Mouse (Mus musculus): ENCODE results near the gene Sdk2. TPM values are rescaled to one million over a fixed set of nuclear protein-coding genes. Genes with fewer than 3 reads are reported as not detected.

Sdk2 gene
- polyA plus RNA-seq, 1 experiment from 2014 or later: 1.9 TPM

DNA sequence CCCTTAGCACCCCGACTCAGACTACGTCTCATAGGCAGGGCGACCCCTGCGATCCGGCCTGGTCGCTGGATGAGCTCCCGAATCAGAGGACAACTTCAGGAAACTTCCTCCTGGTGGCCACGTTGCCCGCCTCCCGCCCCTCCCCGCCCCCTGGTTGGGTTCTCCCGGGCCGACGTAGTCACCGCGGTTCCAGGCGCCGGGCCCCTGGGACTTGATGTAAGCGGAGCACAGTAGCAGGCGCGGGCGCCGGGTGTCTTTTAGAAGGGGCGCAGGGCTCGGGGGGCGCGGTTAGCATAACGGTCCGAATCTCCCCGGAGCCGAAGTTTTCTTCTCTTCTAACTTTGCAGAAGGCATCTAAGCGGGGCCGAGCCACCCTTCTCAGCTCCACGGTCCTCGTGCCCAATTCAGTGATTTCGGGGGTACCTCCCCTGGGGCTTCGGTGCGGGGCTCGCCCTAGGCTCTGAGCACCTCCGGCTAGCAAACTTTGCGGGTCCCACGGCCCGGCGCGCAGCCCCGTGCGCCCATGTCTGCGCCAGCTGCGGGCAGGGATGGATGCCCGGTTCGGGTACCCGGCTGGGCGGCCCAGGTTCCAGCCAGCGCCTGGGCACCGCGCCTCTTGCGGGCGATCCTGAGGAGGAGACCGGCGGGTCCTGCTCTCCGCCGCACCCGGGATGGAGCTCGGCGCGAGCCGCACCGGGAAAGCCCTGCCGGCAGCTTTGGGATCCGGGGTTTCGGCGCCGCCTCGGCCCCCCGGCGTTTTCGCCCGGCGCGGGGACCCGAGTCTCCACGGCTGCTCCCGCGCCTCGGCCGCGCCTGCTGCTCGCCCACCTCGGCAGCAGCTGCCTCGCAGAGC is 522 bp downstream of the Sdk2 start:
- DNase-seq (ENCODE audit: low spot score): peak; percentile 74
- Histone ChIP-seq H3K4me1 (peaks cover 76% of the 10 kb centered on the region), H3K4me3 (peak overlapping the region; percentile 74), H3K36me3 (replicated peaks) (no peaks in the 10 kb centered on the region), H3K27me3 (replicated peaks; ENCODE audit: low read depth, poor library complexity, severe bottlenecking) (peaks cover 99% of the 10 kb centered on the region), H3K27ac (replicated peaks) (peak overlapping the region; percentile 90), H3K9me3 (no peaks in the 10 kb centered on the region)
- WGBS: under 1% methylated on average over 90 of the region's 90 CpGs

DNA sequence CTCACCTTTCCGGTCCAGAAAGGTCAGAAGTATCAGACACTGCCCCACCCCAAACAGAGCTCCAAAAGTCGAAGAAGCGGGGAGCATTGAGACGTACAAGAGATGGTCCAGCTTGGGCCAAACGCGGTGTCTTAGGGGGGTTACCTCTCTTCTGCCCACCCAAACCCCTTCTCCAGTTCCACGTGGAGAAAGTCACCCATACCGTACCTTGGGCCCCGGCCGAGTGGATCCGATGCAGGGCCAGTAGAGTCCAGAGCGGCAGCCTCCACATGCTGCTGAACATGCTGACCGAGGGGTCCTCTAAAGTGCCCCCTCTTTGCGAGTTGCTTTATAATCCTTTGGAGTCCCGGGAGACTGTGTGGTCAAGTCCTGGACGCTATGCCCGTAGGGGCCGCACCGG is 1.2 kb downstream of the Sdk2 start:
- peak overlapping the region; percentile 74 for H3K4me3 ChIP-seq
- no peak for DNase-seq (ENCODE audit: low spot score)
- H3K27ac ChIP-seq (replicated peaks): peak overlapping the region; percentile 90
- peaks cover 99% of the 10 kb centered on the region for H3K27me3 ChIP-seq (replicated peaks; ENCODE audit: low read depth, poor library complexity, severe bottlenecking)
- H3K9me3 ChIP-seq: no peaks in the 10 kb centered on the region
- 3% methylated on average over 19 of the region's 19 CpGs for WGBS
- H3K4me1 ChIP-seq: peaks cover 79% of the 10 kb centered on the region
- no peaks in the 10 kb centered on the region for H3K36me3 ChIP-seq (replicated peaks)

DNA sequence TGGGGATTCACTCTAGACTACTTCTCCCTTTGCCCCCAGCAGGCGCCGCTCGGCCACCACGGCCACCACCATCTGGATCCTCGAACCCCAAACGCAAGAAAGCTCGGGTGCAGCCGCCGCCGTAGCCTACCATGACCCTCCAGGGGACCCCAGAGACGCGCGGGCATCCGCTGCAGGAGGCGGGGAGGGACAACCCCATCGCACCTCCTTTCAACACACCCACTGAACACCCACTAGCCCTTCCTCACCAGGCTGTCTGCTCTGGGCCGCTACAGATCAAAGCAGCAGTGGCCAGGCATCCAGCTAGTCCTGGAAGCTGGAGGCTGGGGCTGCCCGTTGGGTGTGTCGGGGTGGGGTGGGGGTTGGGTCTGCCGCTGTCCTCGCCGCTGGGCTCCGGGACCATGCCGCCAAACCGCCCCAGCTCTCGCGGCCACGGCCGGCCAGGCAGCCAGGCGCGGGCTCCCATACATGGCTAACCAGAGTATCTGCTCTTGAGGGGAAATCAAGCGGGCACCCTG is 1.9 kb downstream of the Sdk2 start:
- DNase-seq (ENCODE audit: low spot score): peak; percentile 60
- Histone ChIP-seq H3K36me3 (replicated peaks) (no peaks in the 10 kb centered on the region), H3K27ac (replicated peaks) (peak overlapping the region; percentile 90), H3K9me3 (no peaks in the 10 kb centered on the region), H3K27me3 (replicated peaks; ENCODE audit: low read depth, poor library complexity, severe bottlenecking) (peaks cover 93% of the 10 kb centered on the region), H3K4me1 (peaks cover 74% of the 10 kb centered on the region), H3K4me3 (peak overlapping the region; percentile 74)
- under 1% methylated on average over 32 of the region's 32 CpGs for WGBS

DNA sequence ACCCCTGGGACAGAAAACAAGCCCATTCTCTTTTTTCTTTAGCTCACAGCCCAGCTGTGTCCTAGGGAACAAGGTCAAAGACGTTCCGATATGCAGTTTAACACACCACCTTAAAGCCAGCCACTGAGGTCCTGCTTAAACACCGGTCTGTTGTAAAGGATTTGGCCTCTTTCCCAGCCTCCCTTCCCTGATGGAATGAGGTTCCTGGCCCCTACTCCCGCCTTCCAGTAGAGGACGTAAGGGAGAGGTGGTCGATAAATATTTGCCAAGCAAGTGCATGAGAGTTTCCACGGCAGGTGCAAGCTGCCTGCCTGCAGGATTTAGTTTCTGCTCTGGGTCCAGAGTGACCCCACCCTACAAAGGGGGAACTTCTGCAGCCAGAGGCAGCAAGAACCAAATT is 4.9 kb downstream of the Sdk2 start:
- no peak overlapping the region for H3K27ac ChIP-seq (replicated peaks)
- no peak for DNase-seq (ENCODE audit: low spot score)
- H3K9me3 ChIP-seq: no peaks in the 10 kb centered on the region
- no peak overlapping the region for H3K4me3 ChIP-seq
- peaks cover 64% of the 10 kb centered on the region for H3K27me3 ChIP-seq (replicated peaks; ENCODE audit: low read depth, poor library complexity, severe bottlenecking)
- whole genome bisulfite sequencing: 76% methylated on average over 7 of the region's 7 CpGs
- H3K4me1 ChIP-seq: peaks cover 55% of the 10 kb centered on the region
- no peaks in the 10 kb centered on the region for H3K36me3 ChIP-seq (replicated peaks)

DNA sequence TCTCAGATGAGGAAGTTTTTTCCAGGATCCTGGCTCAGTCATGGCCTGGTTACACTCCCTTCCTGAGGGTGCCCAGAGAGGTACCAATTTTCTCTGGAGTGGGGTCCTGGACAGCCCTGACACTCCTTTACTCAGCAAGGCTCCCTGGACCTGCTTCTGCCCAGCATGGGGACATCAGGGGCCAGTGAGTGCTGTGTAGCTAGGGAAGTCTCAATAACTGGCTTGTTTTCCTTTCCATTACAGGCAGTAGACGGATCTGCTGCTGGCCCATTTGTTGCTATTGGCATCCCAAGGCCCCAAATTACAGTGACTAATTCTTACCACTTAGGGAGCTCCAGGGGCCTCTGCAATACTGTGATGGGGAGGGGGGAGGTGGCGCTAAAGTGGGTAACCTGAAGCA is 5.6 kb downstream of the Sdk2 start:
- no peak for DNase-seq (ENCODE audit: low spot score)
- 27% methylated on average over 2 of the region's 2 CpGs for WGBS
- no peaks in the 10 kb centered on the region for H3K9me3 ChIP-seq
- H3K27me3 ChIP-seq (replicated peaks; ENCODE audit: low read depth, poor library complexity, severe bottlenecking): peaks cover 57% of the 10 kb centered on the region
- peaks cover 48% of the 10 kb centered on the region for H3K4me1 ChIP-seq
- no peaks in the 10 kb centered on the region for H3K36me3 ChIP-seq (replicated peaks)
- H3K4me3 ChIP-seq: no peak overlapping the region
- no peak overlapping the region for H3K27ac ChIP-seq (replicated peaks)

DNA sequence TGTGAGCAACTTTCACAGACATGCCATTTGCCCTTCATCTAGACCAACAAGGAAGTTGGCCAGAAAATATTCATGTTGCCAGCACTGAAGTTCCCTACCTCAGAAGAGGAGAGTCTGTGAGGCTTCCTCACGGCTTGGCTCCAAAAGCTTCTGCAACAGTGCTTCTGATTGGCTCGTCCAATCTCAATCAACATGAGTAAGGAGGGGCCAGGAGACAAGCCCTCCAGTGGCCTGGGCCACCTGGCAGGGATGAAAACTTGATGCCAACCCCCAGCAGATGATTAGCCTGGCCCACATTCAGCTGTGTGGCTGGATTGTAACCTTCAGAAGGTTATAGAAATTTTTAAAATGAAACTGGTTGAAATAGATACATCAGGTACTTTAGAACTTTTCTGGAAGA is 10.5 kb downstream of the Sdk2 start:
- 47% methylated on average over 2 of the region's 2 CpGs for WGBS
- Histone ChIP-seq H3K27me3 (replicated peaks; ENCODE audit: low read depth, poor library complexity, severe bottlenecking) (peaks cover 8% of the 10 kb centered on the region), H3K36me3 (replicated peaks) (no peaks in the 10 kb centered on the region), H3K4me3 (no peak overlapping the region), H3K9me3 (no peaks in the 10 kb centered on the region), H3K4me1 (peaks cover 29% of the 10 kb centered on the region), H3K27ac (replicated peaks) (no peak overlapping the region)
- DNase-seq (ENCODE audit: low spot score): no peak

DNA sequence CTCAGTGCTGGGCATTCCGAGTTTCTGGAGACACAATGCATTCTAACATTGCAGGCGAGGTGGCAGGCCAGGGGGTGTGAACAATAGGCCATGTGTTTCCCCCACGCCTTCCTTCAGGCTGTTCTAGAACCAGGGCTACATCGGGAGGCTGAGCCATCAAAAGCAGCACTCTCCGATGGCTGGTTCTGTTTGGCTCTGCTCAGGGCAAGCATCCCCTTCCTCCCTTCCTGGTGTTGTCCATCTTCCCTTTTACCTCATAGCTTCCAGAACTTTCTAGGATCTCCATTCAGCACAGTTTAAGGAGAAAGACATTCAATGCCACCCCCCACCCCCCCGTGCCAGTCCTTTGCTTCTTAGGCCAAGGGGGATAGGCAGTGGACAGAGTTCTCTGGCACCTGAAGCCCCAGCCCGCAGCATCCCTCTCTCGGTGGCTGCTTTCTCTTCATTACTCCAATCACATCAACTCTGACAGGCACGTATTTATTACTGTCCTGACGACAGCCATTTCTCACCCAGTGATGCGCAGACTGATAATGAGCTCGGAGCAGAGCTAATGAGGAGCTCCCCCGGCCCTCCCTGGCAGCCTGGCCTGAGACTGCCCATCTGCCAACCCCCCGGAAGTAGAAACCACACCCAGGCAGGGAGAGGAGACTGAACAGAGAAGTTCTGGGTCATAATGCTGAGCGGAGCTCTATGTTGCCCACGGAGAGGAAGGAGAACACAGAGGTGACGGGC is 12.1 kb downstream of the Sdk2 start:
- Histone ChIP-seq H3K9me3 (no peaks in the 10 kb centered on the region), H3K4me1 (peaks cover 39% of the 10 kb centered on the region), H3K36me3 (replicated peaks) (no peaks in the 10 kb centered on the region), H3K27me3 (replicated peaks; ENCODE audit: low read depth, poor library complexity, severe bottlenecking) (no peaks in the 10 kb centered on the region; the same call in 1 of the 2 replicates), H3K27ac (replicated peaks) (no peak overlapping the region), H3K4me3 (no peak overlapping the region)
- DNase-seq (ENCODE audit: low spot score): no peak
- 68% methylated on average over 17 of the region's 17 CpGs for WGBS

DNA sequence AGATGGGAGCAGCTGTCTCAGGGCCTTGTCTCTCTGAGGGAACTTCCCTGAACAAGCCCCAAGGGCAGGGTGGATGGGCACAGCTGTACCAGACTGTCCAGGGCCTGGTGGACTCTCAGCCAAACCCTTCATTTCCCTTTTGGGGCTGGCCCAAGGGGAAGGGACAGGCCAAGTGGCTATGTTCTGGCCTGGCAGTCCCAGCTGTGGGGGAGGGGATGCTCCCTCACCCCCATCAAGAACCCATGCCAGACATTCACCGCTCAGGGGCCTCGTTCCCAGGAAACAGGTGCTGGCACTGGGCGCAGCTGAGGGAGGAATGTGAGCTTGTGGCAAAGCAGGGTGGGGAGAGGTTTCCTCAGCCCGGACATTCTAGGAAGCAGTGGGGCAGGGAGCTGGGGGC is 15.5 kb downstream of the Sdk2 start:
- peak overlapping the region; percentile 21; the same call in 1 of the 2 replicates for H3K27ac ChIP-seq (replicated peaks)

DNA sequence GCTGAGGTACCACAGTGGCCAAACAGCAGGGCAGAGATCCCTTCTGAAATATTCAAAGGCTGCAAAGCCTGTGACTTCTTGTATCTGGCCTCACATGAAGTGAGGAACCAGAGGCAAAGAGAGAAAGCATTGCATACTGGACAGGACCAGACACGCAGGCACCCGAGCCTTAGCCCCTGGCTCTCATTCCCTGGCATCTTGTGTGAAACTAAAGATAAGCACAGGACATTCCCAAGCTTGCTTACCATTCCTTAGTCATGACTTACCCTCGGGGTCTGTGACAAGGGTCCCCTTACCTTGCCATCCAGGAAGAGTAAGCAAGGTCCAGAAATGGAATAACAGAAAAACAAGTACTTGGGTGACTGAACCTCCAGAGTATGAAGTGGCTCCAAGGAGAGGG is 16.3 kb downstream of the Sdk2 start:
- 80% methylated on average over 3 of the region's 3 CpGs for WGBS
- Histone ChIP-seq H3K4me1 (peaks cover 56% of the 10 kb centered on the region), H3K9me3 (peaks cover 6% of the 10 kb centered on the region; the same call in 1 of the 2 replicates), H3K27ac (replicated peaks) (peak overlapping the region; percentile 84; the same call in 1 of the 2 replicates), H3K36me3 (replicated peaks) (peaks cover 4% of the 10 kb centered on the region; the same call in 1 of the 2 replicates), H3K27me3 (replicated peaks; ENCODE audit: low read depth, poor library complexity, severe bottlenecking) (no peaks in the 10 kb centered on the region; the same call in 1 of the 2 replicates), H3K4me3 (no peak overlapping the region)
- no peak for DNase-seq (ENCODE audit: low spot score)

More for the DNA sequence above, 15.5 kb downstream of the Sdk2 start:
- Histone ChIP-seq H3K9me3 (peaks cover 6% of the 10 kb centered on the region; the same call in 1 of the 2 replicates), H3K4me3 (no peak overlapping the region), H3K36me3 (replicated peaks) (peaks cover 4% of the 10 kb centered on the region; the same call in 1 of the 2 replicates), H3K27me3 (replicated peaks; ENCODE audit: low read depth, poor library complexity, severe bottlenecking) (no peaks in the 10 kb centered on the region; the same call in 1 of the 2 replicates), H3K4me1 (peaks cover 56% of the 10 kb centered on the region)
- no peak for DNase-seq (ENCODE audit: low spot score)
- 75% methylated on average over 4 of the region's 4 CpGs for WGBS

DNA sequence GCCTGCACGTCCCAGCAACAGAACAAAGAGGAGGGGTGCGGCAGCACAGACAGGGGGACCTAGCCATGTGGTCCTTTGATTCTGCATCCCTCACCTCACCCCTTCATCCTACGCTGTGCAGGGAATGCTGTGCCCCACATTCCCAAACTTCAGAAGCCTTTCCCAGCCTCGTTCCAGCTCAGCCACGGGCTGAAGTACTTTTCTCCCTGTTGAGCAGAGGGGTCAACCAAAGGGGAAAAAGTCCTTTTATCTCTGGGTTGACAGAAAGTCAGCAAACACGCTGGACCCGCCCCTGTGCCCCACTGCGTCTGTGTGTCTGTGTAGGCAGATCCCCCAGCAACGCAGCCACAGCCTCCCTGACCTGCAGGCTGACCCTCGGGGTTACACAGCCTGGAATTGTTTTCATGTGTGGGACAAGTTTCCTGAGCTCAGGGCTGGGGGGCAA is 18.9 kb downstream of the Sdk2 start:
- Histone ChIP-seq H3K27me3 (replicated peaks; ENCODE audit: low read depth, poor library complexity, severe bottlenecking) (no peaks in the 10 kb centered on the region), H3K4me3 (peak overlapping the region; percentile 28), H3K36me3 (replicated peaks) (peaks cover 4% of the 10 kb centered on the region; the same call in 1 of the 2 replicates), H3K4me1 (peaks cover 69% of the 10 kb centered on the region), H3K9me3 (peaks cover 6% of the 10 kb centered on the region; the same call in 1 of the 2 replicates), H3K27ac (replicated peaks) (peak overlapping the region; percentile 84)
- 7% methylated on average over 10 of the region's 10 CpGs for WGBS
- DNase-seq (ENCODE audit: low spot score): peak; percentile 85

DNA sequence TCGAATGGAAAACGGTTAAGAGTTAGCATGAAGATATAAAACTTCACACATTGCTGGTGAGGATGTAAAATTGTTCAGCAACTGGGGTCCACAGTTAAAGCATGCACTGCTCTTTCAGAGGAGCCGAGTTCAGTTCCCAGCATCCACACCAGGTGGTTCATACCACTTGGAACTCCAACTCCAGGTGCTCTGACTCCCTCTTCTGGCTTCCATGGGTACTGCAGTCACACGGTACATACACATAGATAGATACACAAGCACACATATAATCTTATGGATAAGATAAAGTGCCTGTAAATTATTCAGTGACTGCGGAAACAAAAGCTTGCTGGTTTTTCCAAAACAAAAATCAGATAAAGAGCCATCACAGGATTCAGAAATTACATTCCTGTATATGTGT is 19.9 kb downstream of the Sdk2 start:
- Histone ChIP-seq H3K4me3 (no peak overlapping the region), H3K36me3 (replicated peaks) (peaks cover 4% of the 10 kb centered on the region; the same call in 1 of the 2 replicates), H3K4me1 (peaks cover 69% of the 10 kb centered on the region), H3K27me3 (replicated peaks; ENCODE audit: low read depth, poor library complexity, severe bottlenecking) (no peaks in the 10 kb centered on the region), H3K9me3 (peaks cover 6% of the 10 kb centered on the region; the same call in 1 of the 2 replicates), H3K27ac (replicated peaks) (no peak overlapping the region)
- WGBS: 96% methylated on average over 5 of the region's 5 CpGs
- DNase-seq (ENCODE audit: low spot score): no peak

DNA sequence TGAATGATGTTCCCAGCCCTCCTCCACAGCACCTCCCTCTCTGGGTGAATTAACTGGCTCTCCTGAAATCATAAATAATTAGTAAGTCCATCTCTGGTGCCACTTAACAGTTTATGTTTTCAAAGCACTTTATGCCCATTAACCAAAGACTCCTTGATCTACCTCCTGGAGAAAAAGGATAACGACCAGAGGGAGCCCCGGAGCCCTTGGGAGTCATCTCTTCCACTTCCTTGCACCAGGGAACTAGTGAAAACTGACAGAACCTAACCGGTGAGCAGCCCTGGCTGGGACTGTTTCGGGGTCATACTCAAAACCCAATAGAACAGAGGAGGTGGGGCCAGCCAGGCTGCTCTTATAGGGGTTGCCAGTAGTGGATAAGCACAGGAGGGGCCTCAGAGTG is 22.5 kb downstream of the Sdk2 start:
- Histone ChIP-seq H3K9me3 (peaks cover 6% of the 10 kb centered on the region; the same call in 1 of the 2 replicates), H3K4me3 (no peak overlapping the region), H3K4me1 (peaks cover 74% of the 10 kb centered on the region), H3K27me3 (replicated peaks; ENCODE audit: low read depth, poor library complexity, severe bottlenecking) (no peaks in the 10 kb centered on the region), H3K36me3 (replicated peaks) (peaks cover 4% of the 10 kb centered on the region; the same call in 1 of the 2 replicates), H3K27ac (replicated peaks) (0 out of 2 replicates have a peak overlapping the region, but pooled peaks have one; percentile 6)
- no peak for DNase-seq (ENCODE audit: low spot score)
- WGBS: 66% methylated on average over 4 of the region's 4 CpGs
